Mouse (Mus musculus) small intestine, adult 2 months (tissue): Measurements from ENCODE around the gene Slc4a4. TPM values are rescaled to one million over a fixed set of nuclear protein-coding genes. Genes with fewer than 3 reads are reported as not detected.
A peak's percentile ranks its signal among the peaks of the same experiment; 100 is the strongest.

ENCODE experiments used
- H3K27ac ChIP-seq: fragments of 200-500 bp; 2 replicates; pipeline ENCODE4 v1.5.1; 2012; ENCODE audit warnings: low read depth, low read length, control low read depth, inconsistent platforms; ENCODE audit not compliant: insufficient read depth
- H3K27me3 ChIP-seq: fragments of 200-500 bp; 2 replicates; pipeline ENCODE4 v1.6.1; 2012; ENCODE audit warnings: mild to moderate bottlenecking, moderate library complexity, low read length, inconsistent platforms; ENCODE audit not compliant: control insufficient read depth, insufficient read depth
- H3K36me3 ChIP-seq: fragments of 200-500 bp; 2 replicates; pipeline ENCODE4 v1.6.1; 2012; ENCODE audit warnings: mild to moderate bottlenecking, low read length, control low read depth, inconsistent platforms; ENCODE audit not compliant: control insufficient read depth, insufficient read depth
- H3K4me1 ChIP-seq: fragments of 200-500 bp; 2 replicates; pipeline ENCODE4 v1.6.1; 2012; ENCODE audit warnings: low read length, inconsistent platforms, mixed read lengths; ENCODE audit not compliant: control insufficient read depth, insufficient read depth, insufficient read length
- H3K4me3 ChIP-seq: fragments of 200-500 bp; 2 replicates; pipeline ENCODE4 v1.5.1; 2012; ENCODE audit warnings: low read depth, mild to moderate bottlenecking, control low read depth, inconsistent platforms, low read length, moderate library complexity
- CTCF ChIP-seq: fragments of 200-500 bp; IDR thresholded peaks from 2 replicates; pipeline ENCODE4 v1.5.1; 2012; ENCODE audit warnings: low read depth, mild to moderate bottlenecking, control low read depth, inconsistent platforms, low read length, moderate library complexity, mixed read lengths; ENCODE audit not compliant: insufficient replicate concordance, insufficient read length; ENCODE audit errors: extremely low read depth
- POLR2A ChIP-seq: fragments of 200-500 bp; IDR thresholded peaks from 2 replicates; pipeline ENCODE4 v1.6.1; 2012; ENCODE audit warnings: low read depth, mild to moderate bottlenecking, control low read depth, inconsistent platforms, low read length, moderate library complexity
- WGBS: fragments of 180-500 bp; shearing (Covaris S2); methylation state at CpG from one replicate; pipeline ENCODE4 v1.1.7; 2018; 5-methylcytosine and 5-hydroxymethylcytosine counted together
- polyA plus RNA-seq: library from polyadenylated mRNA; depleted of rRNA; stranded (reverse); fragments of >200 nt; gene quantifications from 2 replicates; pipeline ENCODE4 v1.2.3, GENCODE M21; 2012

The Slc4a4 gene
- polyA plus RNA-seq, 1 experiment: 15.3 TPM

- peak; percentile 19; the same call in 1 of the 2 replicates for TF ChIP-seq CTCF
- no peak for TF ChIP-seq POLR2A
- no peak overlapping the region for H3K4me3 ChIP-seq
- WGBS: 17% methylated on average over 3 of the region's 3 CpGs
These were observed 2.5 kb upstream of the Slc4a4 start for GRCm38 (mm10) chr5:88884101-88884500.

DNA sequence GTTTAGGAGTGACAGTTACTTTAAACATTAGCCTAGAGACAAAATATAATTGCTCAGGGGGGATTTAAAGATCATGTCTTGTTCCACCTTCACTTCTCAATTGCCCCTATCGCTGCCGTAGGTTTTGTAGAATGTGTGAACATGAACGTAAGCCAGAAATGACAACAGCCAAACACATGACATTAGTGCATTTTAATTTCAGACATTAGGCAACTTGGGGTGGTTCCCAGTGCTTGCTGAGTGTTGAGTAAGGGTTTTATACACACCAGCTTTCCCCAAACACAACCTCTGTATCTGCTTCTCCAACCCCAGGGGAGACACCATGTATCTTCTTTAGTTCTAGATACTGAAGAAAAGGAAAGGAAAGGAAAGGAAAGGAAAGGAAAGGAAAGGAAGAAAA is 1.1 kb upstream of the Slc4a4 start:
- no peak for TF ChIP-seq CTCF
- TF ChIP-seq POLR2A: no peak
- Histone ChIP-seq H3K4me1 (no peaks in the 10 kb centered on the region; the same call in 1 of the 2 replicates), H3K36me3 (no peaks in the 10 kb centered on the region), H3K4me3 (no peak overlapping the region), H3K27ac (no peak overlapping the region), H3K27me3 (no peaks in the 10 kb centered on the region)
- WGBS: 81% methylated on average over 3 of the region's 3 CpGs

More at GRCm38 (mm10) chr5:88884101-88884500, 2.5 kb upstream of the Slc4a4 start:
- Histone ChIP-seq H3K27ac (no peak overlapping the region), H3K27me3 (no peaks in the 10 kb centered on the region), H3K4me1 (no peaks in the 10 kb centered on the region; the same call in 1 of the 2 replicates), H3K36me3 (no peaks in the 10 kb centered on the region)

DNA sequence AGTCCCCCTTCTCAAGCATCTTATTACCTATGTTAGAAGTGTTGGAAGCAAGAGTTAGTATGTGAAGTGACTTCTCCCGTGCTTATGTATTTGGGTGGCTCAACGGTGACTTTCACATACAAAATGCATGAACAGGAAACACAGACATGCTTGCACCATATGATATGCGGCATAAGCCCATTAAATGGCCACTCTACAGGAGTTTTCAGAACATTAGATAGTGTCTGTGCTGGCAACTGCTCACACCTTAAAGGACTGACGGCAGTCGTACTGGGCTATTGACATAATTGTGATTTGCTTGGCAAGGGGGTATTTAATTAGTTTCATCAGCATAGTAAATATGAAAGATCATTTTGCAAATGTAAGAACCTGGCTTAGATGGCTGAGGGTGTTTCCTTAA is 674 bp upstream of the Slc4a4 start:
- Histone ChIP-seq H3K4me3 (no peak overlapping the region), H3K4me1 (no peaks in the 10 kb centered on the region; the same call in 1 of the 2 replicates), H3K36me3 (no peaks in the 10 kb centered on the region), H3K27me3 (no peaks in the 10 kb centered on the region), H3K27ac (no peak overlapping the region)
- TF ChIP-seq POLR2A (no peak), CTCF (no peak)
- 55% methylated on average over 5 of the region's 5 CpGs for WGBS

- Histone ChIP-seq H3K4me3 (peak overlapping the region; percentile 77), H3K36me3 (no peaks in the 10 kb centered on the region), H3K27me3 (no peaks in the 10 kb centered on the region), H3K27ac (no peak overlapping the region), H3K4me1 (no peaks in the 10 kb centered on the region; the same call in 1 of the 2 replicates)
- 2% methylated on average over 14 of the region's 14 CpGs for WGBS
- TF ChIP-seq POLR2A: no peak
- no peak for TF ChIP-seq CTCF
These were observed 310 bp upstream of the Slc4a4 start for GRCm38 (mm10) chr5:88886349-88886667.

DNA sequence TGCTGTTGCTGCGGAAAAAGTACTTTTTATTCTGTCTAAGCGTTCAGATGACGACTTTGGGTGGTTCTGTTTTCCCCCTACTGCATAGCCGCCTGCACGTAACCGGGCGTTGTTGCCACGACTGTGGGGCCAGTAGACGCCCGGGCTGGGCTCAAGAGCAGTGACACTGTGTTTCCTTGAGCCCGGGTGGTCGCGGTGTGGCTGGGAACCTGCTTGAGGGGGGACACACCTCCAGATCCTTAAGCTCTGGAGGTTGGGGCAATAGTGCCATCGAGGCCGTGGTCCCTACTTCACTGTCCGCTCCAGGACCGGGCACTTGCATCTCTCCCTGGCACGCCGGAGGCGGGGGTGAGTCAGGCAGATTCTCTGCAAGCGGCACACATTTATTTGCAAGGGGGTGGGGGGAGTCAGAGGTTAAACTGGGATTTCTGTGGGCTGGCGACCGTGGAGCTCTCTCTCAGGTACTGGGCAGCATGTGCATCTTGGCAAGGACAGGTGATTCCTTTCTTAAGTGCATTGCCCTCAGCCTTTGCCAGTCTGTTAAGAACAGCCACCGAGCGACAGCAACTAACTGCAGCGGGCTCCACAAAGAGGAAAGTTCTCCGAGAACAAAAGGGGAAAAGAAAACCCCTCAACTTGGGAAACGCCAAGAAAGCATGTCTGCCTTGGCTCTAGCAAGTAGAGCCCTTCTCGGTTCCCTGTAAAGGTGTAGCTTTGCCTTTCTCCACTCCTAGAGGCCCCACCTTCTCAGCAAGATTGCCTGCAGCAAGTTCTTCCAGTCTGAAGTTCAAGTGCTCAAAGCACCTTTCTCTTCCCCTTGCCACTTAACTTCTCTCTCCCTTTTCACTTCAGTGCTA is 1.2 kb downstream of the Slc4a4 start:
- Histone ChIP-seq H3K4me3 (peak overlapping the region; percentile 77), H3K27me3 (no peaks in the 10 kb centered on the region), H3K27ac (peak overlapping the region; percentile 91), H3K4me1 (no peaks in the 10 kb centered on the region; the same call in 1 of the 2 replicates), H3K36me3 (no peaks in the 10 kb centered on the region)
- TF ChIP-seq CTCF: no peak
- no peak for TF ChIP-seq POLR2A
- WGBS: 2% methylated on average over 29 of the region's 29 CpGs

GRCm38 (mm10) chr5:88888413-88888700 is 1.7 kb downstream of the Slc4a4 start:
- no peaks in the 10 kb centered on the region; the same call in 1 of the 2 replicates for H3K4me1 ChIP-seq
- H3K27ac ChIP-seq: peak overlapping the region; percentile 91
- no peaks in the 10 kb centered on the region for H3K27me3 ChIP-seq
- peak overlapping the region; percentile 77 for H3K4me3 ChIP-seq
- 7% methylated on average over 8 of the region's 8 CpGs for WGBS
- H3K36me3 ChIP-seq: no peaks in the 10 kb centered on the region
- TF ChIP-seq POLR2A (no peak), CTCF (no peak)

DNA sequence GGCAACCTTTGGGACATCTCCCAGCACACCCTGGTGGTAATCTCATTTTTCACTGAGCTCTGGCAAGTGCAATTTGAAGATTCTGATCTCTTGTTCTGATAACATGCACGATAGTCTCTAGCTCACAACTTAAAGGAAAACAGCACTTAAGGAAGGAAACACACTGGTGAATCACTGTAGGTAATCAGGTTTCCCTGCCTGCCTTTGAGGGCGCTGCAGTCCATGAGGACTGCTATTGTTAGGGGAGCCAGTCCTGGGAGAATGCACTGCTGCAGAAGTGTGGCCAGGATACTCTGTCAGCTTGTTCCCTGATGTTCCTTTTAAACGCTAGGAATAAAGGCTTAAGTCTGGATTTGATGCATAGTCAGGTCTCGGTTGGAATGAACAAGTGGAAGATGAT is 2.7 kb downstream of the Slc4a4 start:
- TF ChIP-seq POLR2A: no peak
- TF ChIP-seq CTCF: peak; percentile 24; the same call in 1 of the 2 replicates
- WGBS: 17% methylated on average over 4 of the region's 4 CpGs
- H3K36me3 ChIP-seq: 0 out of 2 replicates have a peak, but pooled peaks cover 1% of the 10 kb centered on the region

More for the DNA sequence above, 2.7 kb downstream of the Slc4a4 start:
- Histone ChIP-seq H3K4me1 (no peaks in the 10 kb centered on the region; the same call in 1 of the 2 replicates), H3K27ac (peak overlapping the region; percentile 58; the same call in 1 of the 2 replicates), H3K27me3 (no peaks in the 10 kb centered on the region), H3K4me3 (no peak overlapping the region)
